Mouse (Mus musculus) hindbrain, embryonic 11.5 days (tissue): ENCODE measurements around the gene Ramp2. TPM values are rescaled to one million over a fixed set of nuclear protein-coding genes. Genes with fewer than 3 reads are reported as not detected.

Experiments used
- ATAC-seq: fragments of 200-750 bp; cut with Nextera tagmentation; 2 replicates; pipeline ENCODE4 v1.8.0; 2017; ENCODE audit warnings: mild to moderate bottlenecking, moderate TSS enrichment, moderate library complexity; ENCODE audit not compliant: low FRiP score
- DNase-seq: peaks from one replicate; pipeline ENCODE4 v3.0.0-alpha.2; 2015; ENCODE audit warnings: low spot score
- H3K27ac ChIP-seq: fragments of 300-500 bp; sonication (generic); 2 replicates; pipeline ENCODE4 v1.5.1; 2014; ENCODE audit warnings: mild to moderate bottlenecking, low read depth, low read length
- H3K27me3 ChIP-seq: fragments of 300-500 bp; sonication (generic); 2 replicates; pipeline ENCODE4 v1.6.1; 2014; ENCODE audit warnings: mild to moderate bottlenecking, low read length, moderate library complexity, mixed read lengths; ENCODE audit not compliant: control insufficient read depth, insufficient read depth
- H3K36me3 ChIP-seq: fragments of 300-500 bp; sonication (generic); 2 replicates; pipeline ENCODE4 v1.6.1; 2014; ENCODE audit warnings: mild to moderate bottlenecking, low read length, moderate library complexity, mixed read lengths; ENCODE audit not compliant: control insufficient read depth, insufficient read depth
- H3K4me1 ChIP-seq: fragments of 300-500 bp; sonication (generic); replicated peaks from 2 replicates; pipeline ENCODE4 v1.6.1; 2014; ENCODE audit warnings: low read length, mixed read lengths; ENCODE audit not compliant: control insufficient read depth, insufficient read depth
- H3K4me2 ChIP-seq: fragments of 300-500 bp; sonication (generic); replicated peaks from 2 replicates; pipeline ENCODE4 v1.6.1; 2014; ENCODE audit warnings: mild to moderate bottlenecking, low read depth, low read length
- H3K4me3 ChIP-seq: fragments of 300-500 bp; sonication (generic); 2 replicates; pipeline ENCODE4 v1.5.1; 2014; ENCODE audit warnings: low read depth, low read length
- H3K9ac ChIP-seq: fragments of 300-500 bp; sonication (generic); 2 replicates; pipeline ENCODE4 v1.6.1; 2014; ENCODE audit warnings: low read depth, low read length
- H3K9me3 ChIP-seq: fragments of 300-500 bp; sonication (generic); 2 replicates; pipeline ENCODE4 v1.6.1; 2016; ENCODE audit warnings: low read length; ENCODE audit not compliant: control insufficient read depth
- WGBS: fragments of 180-500 bp; shearing (Covaris S2); extraction: QIAGEN DNeasy Blood & Tissue Kit; methylation state at CpG from one replicate; pipeline ENCODE4 v1.1.7; 2014; 5-methylcytosine and 5-hydroxymethylcytosine counted together
- polyA plus RNA-seq: library from polyadenylated mRNA; unstranded; fragments of >200 nt; fragmentation: Nextera tagmentation; extraction: Ambion mirVana; gene quantifications from 2 replicates; pipeline ENCODE4 v1.2.1, GENCODE M21; 2014

The Ramp2 gene
- polyA plus RNA-seq, 1 experiment from 2014 or later: 71.9 TPM

DNA sequence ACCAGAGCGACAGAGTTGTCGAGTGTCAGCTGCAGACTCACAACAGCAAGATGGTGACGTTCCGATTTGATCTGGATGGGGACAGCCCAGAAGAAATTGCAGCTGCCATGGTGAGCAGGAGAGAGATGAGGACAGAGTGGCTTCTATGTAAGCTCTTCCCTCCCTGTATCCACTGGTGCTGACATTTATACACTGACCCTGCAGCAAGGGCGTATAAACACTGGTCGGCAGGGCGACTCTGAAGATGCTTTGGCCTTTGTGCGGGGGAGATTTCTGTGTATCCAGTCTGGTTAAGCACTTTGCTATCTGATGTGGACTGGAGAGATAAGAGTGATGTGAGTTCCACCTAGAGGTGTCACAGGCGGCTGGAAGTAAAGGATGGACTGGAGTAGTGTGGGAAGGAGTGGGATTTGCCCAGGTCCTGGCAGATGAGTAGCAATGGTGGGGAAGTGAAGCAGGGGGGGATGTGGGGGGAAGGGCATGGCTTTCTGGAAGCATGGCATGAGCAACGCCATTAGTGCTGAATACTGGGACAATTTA lies 23.8 kb downstream of the Ramp2 start:
- peak; percentile 66 for DNase-seq
- H3K4me3 ChIP-seq: no peak overlapping the region
- no peaks in the 10 kb centered on the region for H3K36me3 ChIP-seq
- no peak overlapping the region for H3K4me2 ChIP-seq
- H3K4me1 ChIP-seq: no peaks in the 10 kb centered on the region
- no peaks in the 10 kb centered on the region for H3K9me3 ChIP-seq
- H3K9ac ChIP-seq: no peak overlapping the region
- no peak overlapping the region for H3K27ac ChIP-seq
- ATAC-seq: no peak
- 34% methylated on average over 10 of the region's 10 CpGs for WGBS
- peaks cover 9% of the 10 kb centered on the region for H3K27me3 ChIP-seq

GRCm38 (mm10) chr11:101272446-101272845 lies 26.6 kb downstream of the Ramp2 start:
- no peak for DNase-seq
- 86% methylated on average over 3 of the region's 3 CpGs for WGBS
- no peak for ATAC-seq
- Histone ChIP-seq H3K36me3 (no peaks in the 10 kb centered on the region), H3K4me3 (no peak overlapping the region), H3K4me2 (no peak overlapping the region), H3K9ac (no peak overlapping the region), H3K27ac (no peak overlapping the region), H3K9me3 (no peaks in the 10 kb centered on the region), H3K4me1 (peaks cover 3% of the 10 kb centered on the region; the same call in 1 of the 2 replicates), H3K27me3 (no peaks in the 10 kb centered on the region; the same call in 1 of the 2 replicates)

- WGBS: 90% methylated on average over 4 of the region's 4 CpGs
- Histone ChIP-seq H3K4me3 (no peak overlapping the region), H3K4me2 (no peak overlapping the region), H3K9me3 (no peaks in the 10 kb centered on the region), H3K36me3 (no peaks in the 10 kb centered on the region), H3K27ac (no peak overlapping the region), H3K9ac (no peak overlapping the region), H3K4me1 (peaks cover 11% of the 10 kb centered on the region), H3K27me3 (no peaks in the 10 kb centered on the region; the same call in 1 of the 2 replicates)
- ATAC-seq: no peak
- no peak for DNase-seq
Measured at GRCm38 (mm10) chr11:101275309-101275708, 29.5 kb downstream of the Ramp2 start.

DNA sequence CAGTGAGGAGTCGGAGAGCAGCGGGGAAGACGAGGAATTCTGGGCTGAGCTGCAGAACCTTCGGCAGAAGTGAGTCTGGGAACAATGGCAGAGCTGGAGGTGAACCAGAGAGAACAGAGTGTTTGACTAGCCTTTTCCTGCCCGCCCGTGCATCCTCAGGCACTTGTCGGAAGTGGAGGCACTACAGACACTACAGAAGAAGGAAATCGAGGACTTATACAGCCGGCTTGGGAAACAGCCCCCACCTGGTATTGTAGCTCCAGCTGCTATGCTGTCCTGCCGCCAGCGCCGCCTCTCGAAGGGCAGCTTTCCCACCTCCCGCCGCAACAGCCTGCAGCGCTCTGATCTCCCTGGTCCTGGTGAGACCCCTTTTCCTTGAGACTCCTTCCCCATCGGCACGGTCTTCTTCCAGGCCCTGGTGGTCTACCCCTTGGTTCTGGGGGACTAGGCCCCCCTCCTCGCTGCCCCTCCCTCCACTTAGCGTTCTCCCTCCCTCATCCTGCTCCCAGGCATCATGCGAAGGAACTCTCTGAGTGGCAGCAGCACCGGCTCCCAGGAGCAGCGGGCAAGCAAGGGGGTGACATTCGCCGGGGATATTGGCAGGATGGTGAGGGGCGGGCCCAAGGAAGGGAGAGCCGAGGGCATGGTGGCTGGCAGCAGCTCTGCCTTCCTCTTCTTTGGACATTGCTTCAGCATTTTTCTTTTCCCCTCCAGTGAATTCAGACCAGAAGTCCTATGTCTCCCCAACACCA lies 30.7 kb downstream of the Ramp2 start:
- Histone ChIP-seq H3K4me1 (peaks cover 11% of the 10 kb centered on the region), H3K9ac (no peak overlapping the region), H3K9me3 (no peaks in the 10 kb centered on the region), H3K27ac (no peak overlapping the region), H3K4me3 (0 out of 2 replicates have a peak overlapping the region, but pooled peaks have one; percentile 10), H3K36me3 (no peaks in the 10 kb centered on the region), H3K27me3 (no peaks in the 10 kb centered on the region; the same call in 1 of the 2 replicates), H3K4me2 (peak overlapping the region; percentile 15)
- no peak for DNase-seq
- WGBS: 26% methylated on average over 27 of the region's 27 CpGs
- no peak for ATAC-seq

DNA sequence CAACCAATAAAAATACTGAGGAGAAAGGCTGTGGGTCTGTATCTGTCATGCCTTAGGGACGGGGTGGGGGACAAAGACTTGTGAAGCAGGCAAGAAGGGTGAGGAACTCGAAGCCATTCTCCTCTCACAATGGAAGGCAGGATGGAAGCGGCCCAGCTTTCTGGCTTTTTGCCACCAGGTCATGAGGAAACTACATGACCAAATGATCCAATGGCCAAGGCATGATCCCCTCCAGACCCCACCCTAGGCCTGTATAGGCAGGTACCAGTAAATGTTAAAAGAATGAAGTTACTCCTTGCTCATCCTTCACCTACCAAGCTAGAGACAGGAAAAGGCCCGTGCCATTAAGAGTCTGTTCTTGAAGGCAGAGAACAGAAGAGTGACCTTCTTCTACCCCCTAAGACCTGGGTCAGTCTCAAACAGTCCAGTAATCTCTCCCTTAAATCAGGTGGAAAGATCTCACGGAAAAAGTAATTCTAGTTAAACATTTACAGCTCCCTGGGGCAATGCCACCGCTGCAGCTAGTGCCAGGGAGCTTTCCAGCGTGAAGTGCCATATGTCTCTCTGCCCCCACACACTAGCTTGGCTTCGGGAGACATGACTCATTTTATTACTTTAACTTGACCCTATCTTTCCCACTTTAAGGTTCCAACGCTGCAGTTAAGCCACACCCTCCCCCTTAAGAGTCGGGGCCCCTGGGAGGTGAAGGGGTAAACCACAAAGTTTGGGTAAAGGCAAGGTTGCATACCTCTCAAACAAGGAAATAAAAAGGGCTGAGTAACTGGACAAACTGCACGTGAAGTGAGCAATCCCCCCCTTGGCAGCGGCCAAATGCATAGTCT lies 31.8 kb downstream of the Ramp2 start:
- ATAC-seq (no peak), DNase-seq (no peak)
- Histone ChIP-seq H3K9me3 (no peaks in the 10 kb centered on the region), H3K4me1 (peaks cover 11% of the 10 kb centered on the region), H3K9ac (peak overlapping the region; percentile 80), H3K36me3 (no peaks in the 10 kb centered on the region), H3K4me2 (peak overlapping the region; percentile 83), H3K27me3 (no peaks in the 10 kb centered on the region; the same call in 1 of the 2 replicates), H3K27ac (no peak overlapping the region), H3K4me3 (peak overlapping the region; percentile 76)
- WGBS: 72% methylated on average over 12 of the region's 12 CpGs

DNA sequence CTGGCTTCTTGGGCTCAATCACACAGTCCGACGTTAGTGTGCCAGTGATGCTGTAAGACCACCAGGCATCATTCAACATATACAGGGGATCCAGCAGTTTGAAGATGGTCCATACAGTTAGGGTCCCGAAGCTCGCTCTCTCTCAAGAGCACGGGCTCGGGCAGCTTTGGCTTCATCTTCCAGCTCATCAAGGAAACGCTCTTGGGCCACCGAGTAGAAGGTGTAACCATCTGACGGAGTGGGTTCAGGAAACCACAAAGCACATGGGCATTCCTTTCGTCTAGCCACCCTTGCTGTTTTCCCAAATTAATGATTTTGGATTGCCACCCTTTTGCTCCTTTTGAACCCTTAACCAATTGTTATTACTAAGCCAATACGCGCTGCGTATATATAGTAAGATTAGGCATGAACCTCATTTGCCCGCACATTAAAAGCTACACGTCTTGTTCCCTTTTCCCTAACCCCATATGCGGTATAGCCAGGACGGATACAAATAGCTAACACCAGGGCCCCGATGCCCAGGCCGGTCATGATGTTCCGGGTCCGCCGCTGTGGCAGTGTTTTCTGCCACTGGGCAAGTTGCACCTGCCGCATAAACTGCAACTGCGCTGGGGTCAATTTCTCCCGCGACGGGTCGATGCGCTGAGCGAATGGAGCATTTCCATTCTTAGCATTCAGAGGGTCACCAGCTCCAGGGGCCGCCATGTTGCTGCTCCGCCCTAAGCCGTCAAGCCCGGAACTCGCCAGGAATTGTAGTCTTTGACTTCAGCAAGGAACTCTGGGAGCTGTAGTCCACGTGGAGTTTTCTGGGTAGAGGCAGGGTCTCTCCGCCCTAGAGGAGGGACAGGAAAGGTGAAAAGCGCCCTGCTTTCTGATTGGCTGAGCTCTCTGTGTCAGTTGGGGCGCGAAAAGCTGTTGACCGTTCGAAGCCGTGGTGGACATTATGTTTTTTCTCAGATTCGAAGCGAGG lies 32.7 kb downstream of the Ramp2 start, which contains the start of the genes Cntd1 and Coa3:
Gene Cntd1, plus strand, starts transcription at position 790 of the 970 bp plus-strand sequence.
Gene Coa3, minus strand, starts transcription at position 892 of the 970 bp plus-strand sequence.
- peak within 1 kb of the TSS; percentile 83 for H3K4me2 ChIP-seq
- DNase-seq (peak; percentile 90), ATAC-seq (peak; percentile 91)
- WGBS: 9% methylated on average over 45 of the region's 45 CpGs
- H3K27me3 ChIP-seq: no peaks in the 10 kb centered on the region; the same call in 1 of the 2 replicates
- H3K27ac ChIP-seq: peak within 1 kb of the TSS; percentile 58; the same call in 1 of the 2 replicates
- H3K9ac ChIP-seq: peak within 1 kb of the TSS; percentile 80
- no peaks in the 10 kb centered on the region for H3K9me3 ChIP-seq
- H3K4me1 ChIP-seq: peaks cover 11% of the 10 kb centered on the region
- peak within 1 kb of the TSS; percentile 76 for H3K4me3 ChIP-seq
- no peaks in the 10 kb centered on the region for H3K36me3 ChIP-seq

- Histone ChIP-seq H3K4me2 (peak overlapping the region; percentile 35), H3K27ac (no peak overlapping the region), H3K4me3 (peak overlapping the region; percentile 76; the same call in 1 of the 2 replicates), H3K4me1 (peaks cover 11% of the 10 kb centered on the region), H3K9ac (peak overlapping the region; percentile 31; the same call in 1 of the 2 replicates), H3K9me3 (no peaks in the 10 kb centered on the region), H3K27me3 (no peaks in the 10 kb centered on the region; the same call in 1 of the 2 replicates), H3K36me3 (no peaks in the 10 kb centered on the region)
- no peak; the same call in 1 of the 2 replicates for ATAC-seq
- DNase-seq: no peak
- 60% methylated on average over 14 of the region's 14 CpGs for WGBS
Measured at GRCm38 (mm10) chr11:101279193-101279569, 33.4 kb downstream of the Ramp2 start.
